Mouse (Mus musculus) stomach, adult 2 months (tissue): ENCODE data around the gene Cotl1. TPM values are rescaled to one million over a fixed set of nuclear protein-coding genes. Genes with fewer than 3 reads are reported as not detected.

Experiments used
- polyA plus RNA-seq: library from polyadenylated mRNA; depleted of rRNA; stranded (reverse); fragments of >200 nt; gene quantifications from 2 replicates; pipeline ENCODE4 v1.2.3, GENCODE M21; 2012; rRNA removed

The Cotl1 gene
- 767 and 954 TPM in 2 replicates for polyA plus RNA-seq

DNA sequence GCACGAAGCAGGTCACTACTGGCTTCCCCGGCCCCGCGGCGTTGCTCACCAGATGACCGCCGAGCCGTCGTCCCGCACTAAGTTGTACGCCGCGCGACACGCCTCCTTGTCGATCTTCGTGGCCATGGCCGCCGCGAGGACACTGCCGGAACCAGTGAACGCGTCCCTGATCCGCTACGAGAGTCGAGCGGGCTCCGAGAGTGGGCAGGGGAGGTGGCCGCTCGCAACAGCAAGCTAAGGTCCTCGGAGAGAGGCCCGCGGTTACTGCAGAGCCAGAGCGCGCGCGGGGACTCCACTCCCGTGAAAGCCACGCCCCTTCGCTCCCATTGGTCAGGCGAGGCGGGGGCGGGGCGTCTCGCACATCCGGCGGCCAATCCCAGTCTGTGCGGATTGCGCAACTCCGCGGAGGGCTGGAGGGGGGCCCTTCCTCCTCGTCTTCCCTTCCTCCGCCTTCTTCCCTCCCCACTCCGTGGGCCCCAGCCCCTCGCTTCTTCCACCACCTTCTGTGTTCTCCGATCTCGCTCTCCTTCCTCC, at the start of gene Cotl1:
Gene Cotl1, minus strand, starts transcription at position 270 of the 534 bp plus-strand sequence.

DNA sequence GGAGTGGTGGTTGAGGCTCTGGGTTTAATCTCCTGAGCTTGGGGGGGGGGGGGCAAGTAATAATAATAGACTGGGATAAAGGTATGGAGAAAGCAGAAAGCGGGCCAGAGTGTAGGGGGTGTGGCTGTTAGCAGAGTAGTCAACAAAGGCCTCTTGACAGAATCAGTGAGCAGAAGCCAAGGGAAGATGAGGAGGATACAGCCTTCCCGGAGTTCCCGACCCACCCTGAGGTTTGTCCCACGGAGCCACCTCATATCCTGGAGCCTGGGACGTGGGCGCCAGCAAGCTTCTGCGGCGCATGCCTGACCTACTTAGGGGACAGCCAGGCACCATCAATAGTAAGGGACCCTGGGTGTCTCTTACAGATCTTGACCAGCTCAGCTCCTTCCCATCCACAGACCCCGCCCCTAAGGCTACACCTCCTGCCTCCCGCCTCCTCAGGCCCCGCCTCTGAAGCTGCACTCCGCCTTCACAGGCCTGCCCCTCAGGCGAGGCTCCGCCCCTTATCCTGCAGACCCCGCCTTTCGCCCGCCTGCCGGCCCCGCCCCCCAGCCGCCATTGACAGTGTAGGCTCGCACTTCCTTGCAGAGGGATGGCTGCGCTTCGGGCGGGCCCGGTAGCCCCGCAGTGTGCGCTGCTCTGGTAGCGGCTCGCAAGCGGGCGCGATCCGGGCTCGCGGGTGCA, 21.5 kb upstream of the Cotl1 start, which contains the start of gene Klhl36:
Gene Klhl36, plus strand, starts transcription at position 561 of the 684 bp plus-strand sequence.

DNA sequence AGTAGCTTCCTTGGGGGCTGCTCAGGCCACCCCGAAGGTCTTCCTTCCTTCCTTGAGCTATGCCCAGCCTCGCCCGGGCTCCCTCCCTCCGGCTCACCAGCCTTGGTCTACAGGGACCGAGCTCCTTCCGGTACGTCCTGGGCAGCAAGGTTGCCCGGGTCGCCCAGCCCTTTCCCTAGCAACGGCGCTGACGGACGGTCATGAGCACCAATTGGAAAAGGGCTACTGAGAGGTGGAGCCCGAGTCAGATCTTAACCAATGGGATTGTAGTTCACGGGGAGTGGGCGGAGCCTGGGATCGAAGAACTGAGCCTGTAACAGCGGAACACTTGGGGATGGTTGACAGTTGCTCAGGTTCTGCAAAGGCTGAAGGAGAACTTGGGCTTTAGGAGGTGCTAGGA, 62.1 kb downstream of the Cotl1 start, which contains the start of gene Tldc1:
Gene Tldc1, minus strand, starts transcription at position 154 of the 400 bp plus-strand sequence.

Other genes with a start within 250 kb of the Cotl1 start
- gene Taf1c, start 235.3 kb downstream of the Cotl1 start, polyA plus RNA-seq: 13.6 and 15.8 TPM in 2 replicates
- 0.03 and 0.12 TPM in 2 replicates for gene Adad2, start 227.8 kb downstream of the Cotl1 start, polyA plus RNA-seq
- 1.7 and 2.3 TPM in 2 replicates for gene Kcng4, start 204.9 kb downstream of the Cotl1 start, polyA plus RNA-seq
- 36.3 and 54.8 TPM in 2 replicates for gene Wfdc1, start 174.2 kb downstream of the Cotl1 start, polyA plus RNA-seq
- 2.4 and 2.6 TPM in 2 replicates for gene Atp2c2, start 140.5 kb downstream of the Cotl1 start, polyA plus RNA-seq
- gene Tldc1, start 62.1 kb downstream of the Cotl1 start, polyA plus RNA-seq: 4.3 and 4.9 TPM in 2 replicates
- gene Klhl36, start 21.7 kb upstream of the Cotl1 start, polyA plus RNA-seq: 8.5 and 23.6 TPM in 2 replicates
- gene Usp10, start 69.8 kb upstream of the Cotl1 start, polyA plus RNA-seq: 40.7 and 42.9 TPM in 2 replicates
- gene Gm20388, start 70.3 kb upstream of the Cotl1 start, polyA plus RNA-seq: 29.8 and 40.6 TPM in 2 replicates
- 11.9 and 12.0 TPM in 2 replicates for gene Crispld2, start 151.9 kb upstream of the Cotl1 start, polyA plus RNA-seq